Mouse (Mus musculus): ENCODE measurements around the gene Sln. TPM values are rescaled to one million over a fixed set of nuclear protein-coding genes. Genes with fewer than 3 reads are reported as not detected.

Sln gene
- polyA plus RNA-seq, 1 experiment from 2014 or later: 53.5 TPM

Other genes starting within 250 kb of the Sln start
- gene Acat1, start 239.8 kb upstream of the Sln start, polyA plus RNA-seq (2015; fragmentation: Nextera tagmentation; extraction: Ambion mirVana): 120 and 125 TPM in 2 replicates
- gene Cul5, start 180.2 kb upstream of the Sln start, polyA plus RNA-seq (2015; fragmentation: Nextera tagmentation; extraction: Ambion mirVana): 35.6 and 35.9 TPM in 2 replicates
- gene Rab39, start 143.9 kb upstream of the Sln start, polyA plus RNA-seq (2015; fragmentation: Nextera tagmentation; extraction: Ambion mirVana): 0.50 and 0.69 TPM in 2 replicates
- 4.5 and 4.8 TPM in 2 replicates for gene Slc35f2, start 78.6 kb upstream of the Sln start, polyA plus RNA-seq (2015; fragmentation: Nextera tagmentation; extraction: Ambion mirVana)
- gene Elmod1, start 125.1 kb downstream of the Sln start, polyA plus RNA-seq (2015; fragmentation: Nextera tagmentation; extraction: Ambion mirVana): 0.46 and 0.56 TPM in 2 replicates
- 0.66 and 0.93 TPM in 2 replicates for gene Tnfaip8l3, start 218.2 kb downstream of the Sln start, polyA plus RNA-seq (2015; fragmentation: Nextera tagmentation; extraction: Ambion mirVana)

Measured in limb, embryonic 13.5 days (tissue).